Mouse (Mus musculus) heart, embryonic 14.5 days (tissue): ENCODE measurements at regions not wholly inside any gene's neighbourhood (a gene's known extent, or its start where the extent isn't known, plus 50 kb on each side); places are given as distances from the start of the nearest gene placed in this dataset.
"Not testable (repeated sequence)": the region's sequence is repeated elsewhere in the genome, so short reads cannot be mapped to it uniquely, and the experiment has no call there.

Experiments used
- ATAC-seq: fragments of 200-750 bp; cut with Nextera tagmentation; 2 replicates; pipeline ENCODE4 v1.8.0; 2017; ENCODE audit warnings: low read depth, moderate TSS enrichment; ENCODE audit not compliant: insufficient number of reproducible peaks, insufficient read depth, low FRiP score
- H3K27ac ChIP-seq, 2 experiments: fragments of 200-500 bp in 1 of 2; fragments of 300-500 bp in 1 of 2; sonication (generic) in 1 of 2; replicated peaks in 1 of 2; 2 replicates each; pipeline ENCODE4 v1.5.1; 2012 to 2014; ENCODE audit warnings: low read depth in 2 of 2, low read length in 2 of 2, control low read depth in 1 of 2, mild to moderate bottlenecking in 1 of 2, mixed read lengths in 1 of 2; ENCODE audit not compliant: control insufficient read depth in 1 of 2, insufficient read depth in 1 of 2
- H3K27me3 ChIP-seq: fragments of 300-500 bp; sonication (generic); 2 replicates; pipeline ENCODE4 v1.6.1; 2014; ENCODE audit warnings: mild to moderate bottlenecking, low read length, control low read depth; ENCODE audit not compliant: control insufficient read depth, insufficient read depth
- H3K36me3 ChIP-seq: fragments of 300-500 bp; sonication (generic); 2 replicates; pipeline ENCODE4 v1.6.1; 2014; ENCODE audit warnings: mild to moderate bottlenecking, control low read depth, low read length, mixed read lengths; ENCODE audit not compliant: control insufficient read depth, insufficient read depth
- H3K4me1 ChIP-seq, 2 experiments: fragments of 200-500 bp in 1 of 2; fragments of 300-500 bp in 1 of 2; sonication (generic) in 1 of 2; 2 replicates each; pipeline ENCODE4 v1.6.1; 2012 to 2014; ENCODE audit warnings: low read length in 2 of 2, control low read depth in 1 of 2, mixed read lengths in 1 of 2; ENCODE audit not compliant: control insufficient read depth in 2 of 2, insufficient read depth in 2 of 2
- H3K4me2 ChIP-seq: fragments of 300-500 bp; sonication (generic); 2 replicates; pipeline ENCODE4 v1.6.1; 2014; ENCODE audit warnings: mild to moderate bottlenecking, low read length
- H3K4me3 ChIP-seq, 2 experiments: fragments of 200-500 bp in 1 of 2; fragments of 300-500 bp in 1 of 2; sonication (generic) in 1 of 2; 2 replicates each; pipeline ENCODE4 v1.5.1; 2012 to 2014; ENCODE audit warnings: low read length in 2 of 2, mild to moderate bottlenecking in 2 of 2, control low read depth in 1 of 2, low read depth in 1 of 2, moderate library complexity in 1 of 2; ENCODE audit not compliant: control insufficient read depth in 1 of 2, insufficient read depth in 1 of 2
- H3K9ac ChIP-seq: fragments of 300-500 bp; sonication (generic); 2 replicates; pipeline ENCODE4 v1.6.1; 2014; ENCODE audit warnings: mild to moderate bottlenecking, low read length
- H3K9me3 ChIP-seq: fragments of 300-500 bp; sonication (generic); 2 replicates; pipeline ENCODE4 v1.6.1; 2016; ENCODE audit warnings: low read length, control low read depth; ENCODE audit not compliant: control insufficient read depth
- WGBS: fragments of 180-500 bp; shearing (Covaris S2); extraction: QIAGEN DNeasy Blood & Tissue Kit; methylation state at CpG from one replicate; pipeline ENCODE4 v1.1.7; 2014; 5-methylcytosine and 5-hydroxymethylcytosine counted together

DNA sequence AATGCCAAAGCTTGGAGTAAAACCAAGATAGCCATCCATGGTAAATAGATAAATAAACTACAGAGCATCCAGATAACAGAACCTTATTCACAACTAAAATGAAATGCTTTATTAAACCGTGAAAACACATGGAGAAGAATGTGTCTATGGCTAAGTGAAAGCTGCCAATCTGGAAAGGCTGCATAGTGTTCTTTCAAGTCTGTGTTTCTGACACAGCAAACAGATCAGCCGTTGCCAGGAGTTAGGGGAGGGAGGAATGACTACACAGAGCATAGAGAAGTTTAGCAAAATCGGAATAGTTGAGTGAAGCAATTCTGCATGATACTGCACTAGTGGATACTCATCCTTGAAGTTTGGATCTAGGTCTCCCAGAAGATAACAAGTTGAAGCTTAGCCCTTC lies 633.8 kb upstream of the Mms22l start:
- no peak overlapping the region for H3K4me2 ChIP-seq
- H3K36me3 ChIP-seq = no peaks in the 10 kb centered on the region
- H3K9ac ChIP-seq = no peak overlapping the region
- H3K27ac ChIP-seq = no peak overlapping the region
- ATAC-seq = no peak
- no peaks in the 10 kb centered on the region for H3K9me3 ChIP-seq
- WGBS = 67% methylated on average over 3 of the region's 3 CpGs
- no peak overlapping the region for H3K4me3 ChIP-seq
- no peaks in the 10 kb centered on the region for H3K4me1 ChIP-seq
- no peaks in the 10 kb centered on the region for H3K27me3 ChIP-seq

DNA sequence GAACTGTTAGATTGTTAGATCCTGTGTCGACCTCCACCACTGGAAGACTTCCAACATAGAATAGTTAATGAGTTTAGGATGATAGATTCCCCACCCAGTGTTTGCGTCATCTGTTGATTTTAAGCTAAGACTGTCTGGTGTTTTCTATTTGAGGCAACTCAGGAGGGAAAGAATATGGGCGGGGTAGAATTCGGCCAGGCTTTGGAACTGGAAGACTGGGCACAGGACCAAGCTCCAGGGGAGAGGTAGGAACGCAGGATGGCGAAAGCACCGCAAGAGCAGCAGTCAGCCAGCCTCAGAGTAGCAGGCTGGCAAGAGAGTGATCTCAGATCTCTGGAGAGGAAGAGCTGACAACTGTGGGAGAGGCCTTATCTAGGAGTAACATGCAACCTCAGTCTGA lies 616.2 kb upstream of the Mms22l start:
- WGBS = 83% methylated on average over 7 of the region's 7 CpGs
- Histone ChIP-seq H3K4me2 (no peak overlapping the region), H3K36me3 (no peaks in the 10 kb centered on the region)

DNA sequence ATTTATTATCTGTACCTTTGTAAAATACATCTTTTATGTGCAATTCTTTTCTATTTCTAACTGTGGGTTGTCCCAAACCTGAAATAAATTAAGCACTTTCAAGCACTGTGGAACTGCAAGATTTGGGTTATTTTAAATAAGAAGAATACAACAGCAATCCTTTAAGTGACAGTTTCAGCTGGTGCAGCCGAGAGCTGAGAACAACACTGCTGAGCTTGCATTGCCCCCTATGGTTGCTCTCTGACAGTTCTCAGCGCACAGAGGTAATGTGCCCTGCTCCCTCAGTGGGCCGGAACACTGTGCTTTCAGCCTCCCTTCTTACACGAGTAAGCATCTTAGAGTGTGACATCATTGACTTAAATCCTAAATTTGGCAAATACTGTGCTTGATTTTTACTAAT lies 582.9 kb upstream of the Mms22l start:
- H3K27me3 ChIP-seq = no peaks in the 10 kb centered on the region
- H3K4me2 ChIP-seq = no peak overlapping the region
- H3K4me1 ChIP-seq = no peaks in the 10 kb centered on the region
- no peak overlapping the region for H3K4me3 ChIP-seq
- H3K9me3 ChIP-seq = no peaks in the 10 kb centered on the region
- H3K27ac ChIP-seq = no peak overlapping the region
- H3K36me3 ChIP-seq = no peaks in the 10 kb centered on the region
- H3K9ac ChIP-seq = no peak overlapping the region
- no peak for ATAC-seq
- WGBS = 23% methylated on average over 4 of the region's 4 CpGs

More for the DNA sequence above, 616.2 kb upstream of the Mms22l start:
- ATAC-seq = no peak
- H3K9me3 ChIP-seq = no peaks in the 10 kb centered on the region
- H3K9ac ChIP-seq = no peak overlapping the region
- H3K27ac ChIP-seq = no peak overlapping the region
- H3K4me3 ChIP-seq = no peak overlapping the region
- no peaks in the 10 kb centered on the region for H3K27me3 ChIP-seq
- no peaks in the 10 kb centered on the region for H3K4me1 ChIP-seq

DNA sequence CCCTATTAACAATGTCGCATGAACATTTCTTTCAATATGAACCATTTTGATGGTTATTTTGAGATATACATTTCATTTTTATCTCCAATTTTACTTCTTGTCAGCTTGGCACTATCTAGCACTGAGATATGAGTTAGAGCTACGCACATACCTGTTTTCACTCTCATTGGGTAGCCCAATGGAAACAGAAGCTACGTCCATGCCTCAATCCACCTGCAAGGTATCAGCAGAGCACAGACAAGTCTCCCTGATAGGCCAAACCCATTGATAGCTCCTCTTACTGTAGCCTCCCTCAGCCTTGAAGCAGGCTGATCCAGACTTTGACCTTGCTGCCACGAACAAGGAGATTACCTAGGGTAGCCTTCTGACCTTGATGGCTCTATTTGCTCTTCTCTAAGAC lies 582.4 kb upstream of the Mms22l start:
- H3K36me3 ChIP-seq = no peaks in the 10 kb centered on the region
- no peaks in the 10 kb centered on the region for H3K4me1 ChIP-seq
- WGBS = 65% methylated on average over 4 of the region's 4 CpGs
- H3K9ac ChIP-seq = no peak overlapping the region
- no peak overlapping the region for H3K4me2 ChIP-seq
- no peak overlapping the region for H3K4me3 ChIP-seq
- no peaks in the 10 kb centered on the region for H3K9me3 ChIP-seq
- no peak overlapping the region for H3K27ac ChIP-seq
- H3K27me3 ChIP-seq = no peaks in the 10 kb centered on the region
- ATAC-seq = no peak

DNA sequence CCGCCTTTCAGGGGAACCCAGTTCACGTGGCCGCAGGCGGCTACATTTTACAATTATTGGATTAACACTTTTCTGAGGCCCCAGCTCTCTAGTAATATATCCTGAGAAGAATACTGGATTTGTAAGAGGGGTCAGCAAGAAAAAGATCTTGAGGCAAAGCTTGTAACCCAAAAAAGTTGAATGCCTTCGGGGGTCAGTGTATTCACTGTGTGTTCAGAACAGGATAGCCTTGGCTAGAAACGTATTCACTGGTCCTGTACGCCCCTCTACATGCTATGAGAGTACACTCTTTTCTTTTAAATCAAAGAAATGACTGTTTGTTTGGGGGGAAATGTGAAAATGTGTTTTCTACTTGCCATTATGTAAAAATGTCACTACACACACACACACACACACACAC lies 581.8 kb upstream of the Mms22l start:
- WGBS = 74% methylated on average over 7 of the region's 7 CpGs
- Histone ChIP-seq H3K4me1 (no peaks in the 10 kb centered on the region), H3K9me3 (no peaks in the 10 kb centered on the region), H3K36me3 (no peaks in the 10 kb centered on the region), H3K9ac (no peak overlapping the region), H3K4me2 (no peak overlapping the region), H3K27ac (no peak overlapping the region), H3K4me3 (no peak overlapping the region), H3K27me3 (no peaks in the 10 kb centered on the region)
- ATAC-seq = no peak

DNA sequence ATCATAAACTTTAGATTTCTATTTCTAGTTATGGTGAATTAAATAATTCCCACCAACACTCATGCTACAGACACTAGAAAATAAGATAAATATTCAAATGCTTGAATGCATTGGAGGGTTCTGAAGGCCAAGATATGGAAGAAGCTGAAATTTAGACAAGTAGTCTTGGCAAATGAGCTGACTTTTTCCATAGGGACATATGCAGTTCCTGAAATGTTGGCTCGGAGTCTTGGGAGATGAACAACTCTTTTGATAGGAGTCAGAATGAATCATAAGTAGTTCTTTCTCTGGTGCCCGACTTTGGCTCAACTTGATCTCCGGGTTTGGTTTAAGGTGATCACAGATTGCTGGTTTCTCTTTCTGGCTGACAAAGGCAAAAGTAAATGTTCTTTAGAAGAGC lies 574.7 kb upstream of the Mms22l start:
- Histone ChIP-seq H3K9me3 (no peaks in the 10 kb centered on the region), H3K9ac (no peak overlapping the region), H3K4me2 (no peak overlapping the region), H3K27me3 (no peaks in the 10 kb centered on the region), H3K4me3 (no peak overlapping the region), H3K4me1 (no peaks in the 10 kb centered on the region), H3K36me3 (no peaks in the 10 kb centered on the region), H3K27ac (no peak overlapping the region)
- ATAC-seq = no peak
- 69% methylated on average over 3 of the region's 3 CpGs for WGBS

DNA sequence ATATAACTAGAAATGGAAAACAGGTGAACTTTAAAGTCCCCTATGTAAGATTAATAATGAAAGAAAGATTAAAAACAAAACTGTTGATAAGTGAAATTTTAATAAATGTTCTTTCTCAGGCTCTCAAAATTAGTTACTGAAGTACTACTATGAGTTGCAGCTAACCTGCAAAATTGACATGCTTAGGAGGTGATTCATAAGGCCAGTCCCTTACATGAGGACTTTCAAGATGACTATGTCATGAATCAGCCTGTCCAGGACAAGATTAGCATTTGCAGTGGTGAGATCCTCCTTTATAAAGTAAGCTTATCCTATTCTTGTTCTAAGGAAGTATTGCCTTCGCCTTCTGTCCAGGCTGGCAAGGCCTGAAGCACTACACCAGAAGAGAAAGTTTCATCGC lies 542.1 kb upstream of the Mms22l start:
- no peaks in the 10 kb centered on the region for H3K27me3 ChIP-seq
- no peak overlapping the region for H3K9ac ChIP-seq
- H3K36me3 ChIP-seq = no peaks in the 10 kb centered on the region
- H3K4me1 ChIP-seq = no peaks in the 10 kb centered on the region
- ATAC-seq = no peak
- no peak overlapping the region for H3K27ac ChIP-seq
- no peak overlapping the region for H3K4me3 ChIP-seq
- H3K9me3 ChIP-seq = no peaks in the 10 kb centered on the region
- 77% methylated on average over 2 of the region's 2 CpGs for WGBS
- H3K4me2 ChIP-seq = no peak overlapping the region

DNA sequence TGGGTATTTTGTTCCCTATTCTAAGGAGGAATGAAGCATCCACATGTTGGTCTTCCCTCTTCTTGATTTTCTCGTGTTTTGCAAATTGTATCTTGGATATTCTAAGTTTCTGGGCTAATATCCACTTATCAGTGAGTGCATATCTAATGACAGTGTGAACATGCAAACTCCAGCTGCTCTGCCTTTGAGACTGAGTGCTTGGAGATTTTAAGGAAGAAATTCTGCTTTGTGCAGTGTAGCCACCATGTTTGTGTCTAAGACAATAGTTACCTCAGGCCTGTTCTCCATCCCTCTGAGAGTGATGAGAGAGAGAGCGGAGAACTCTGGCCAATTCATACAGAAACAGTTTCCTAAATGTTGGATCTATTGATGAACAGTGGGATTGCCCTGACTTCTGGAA lies 514.1 kb upstream of the Mms22l start:
- H3K4me1 ChIP-seq, H3K27ac ChIP-seq, H3K36me3 ChIP-seq, H3K4me2 ChIP-seq, H3K9ac ChIP-seq, H3K9me3 ChIP-seq, H3K27me3 ChIP-seq, H3K4me3 ChIP-seq, ATAC-seq: not testable (repeated sequence)
- WGBS = 82% methylated on average over 2 of the region's 2 CpGs
